Mouse (Mus musculus) spleen, adult 2 months (tissue): ENCODE measurements around the gene Gm21119. TPM values are rescaled to one million over a fixed set of nuclear protein-coding genes. Genes with fewer than 3 reads are reported as not detected.
A peak's percentile ranks its signal among the peaks of the same experiment; 100 is the strongest.
"Not testable (repeated sequence)": the region's sequence is repeated elsewhere in the genome, so short reads cannot be mapped to it uniquely, and the experiment has no call there.

ENCODE experiments used
- DNase-seq, 2 experiments: peaks; one replicate each; pipeline versions ENCODE4 v3.0.0 to v3.0.0-alpha.2; 2012 to 2021; ENCODE audit warnings: low spot score in 2 of 2, low read depth in 1 of 2
- H3K27ac ChIP-seq: fragments of 200-500 bp; 2 replicates; pipeline ENCODE4 v1.5.1; 2012; ENCODE audit warnings: low read length, inconsistent platforms; ENCODE audit not compliant: insufficient read depth
- H3K27me3 ChIP-seq: fragments of 200-500 bp; 2 replicates; pipeline ENCODE4 v1.6.1; 2012; ENCODE audit warnings: mild to moderate bottlenecking, moderate library complexity, low read length, inconsistent platforms; ENCODE audit not compliant: control insufficient read depth, insufficient read depth
- H3K36me3 ChIP-seq: fragments of 200-500 bp; 2 replicates; pipeline ENCODE4 v1.6.1; 2012; ENCODE audit warnings: mild to moderate bottlenecking, low read length, inconsistent platforms; ENCODE audit not compliant: control insufficient read depth, insufficient read depth
- H3K4me1 ChIP-seq: fragments of 200-500 bp; 2 replicates; pipeline ENCODE4 v1.6.1; 2011; ENCODE audit warnings: inconsistent platforms; ENCODE audit not compliant: control insufficient read depth, insufficient read depth, insufficient read length
- H3K4me3 ChIP-seq: fragments of 200-500 bp; 2 replicates; pipeline ENCODE4 v1.5.1; 2011; ENCODE audit warnings: mild to moderate bottlenecking, inconsistent platforms; ENCODE audit not compliant: insufficient read depth, insufficient read length; ENCODE audit errors: extremely low read depth
- WGBS: fragments of 180-500 bp; shearing (Covaris S2); methylation state at CpG from one replicate; pipeline ENCODE4 v1.1.7; 2018; 5-methylcytosine and 5-hydroxymethylcytosine counted together
- polyA plus RNA-seq: library from polyadenylated mRNA; depleted of rRNA; stranded (reverse); fragments of >200 nt; gene quantifications from 2 replicates; pipeline ENCODE4 v1.2.3, GENCODE M21; 2012

The Gm21119 gene
- polyA plus RNA-seq, 1 experiment: not detected

GRCm38 (mm10) chr8:20596081-20596841 lies 18.5 kb upstream of the Gm21119 start:
- not testable (repeated sequence) for H3K27ac ChIP-seq, DNase-seq

GRCm38 (mm10) chr8:20596842-20597708 lies 17.6 kb upstream of the Gm21119 start:
- DNase-seq: peak in 1 of 2 experiments; percentile 57
- H3K4me3 ChIP-seq, H3K4me1 ChIP-seq, H3K27me3 ChIP-seq, H3K36me3 ChIP-seq, H3K27ac ChIP-seq: not testable (repeated sequence)
- 82% methylated on average over 10 of the region's 13 CpGs for WGBS

More at GRCm38 (mm10) chr8:20596081-20596841, 18.5 kb upstream of the Gm21119 start:
- not testable (repeated sequence) for H3K4me1 ChIP-seq, H3K4me3 ChIP-seq, H3K36me3 ChIP-seq, H3K27me3 ChIP-seq
- 84% methylated on average over 6 of the region's 9 CpGs for WGBS

GRCm38 (mm10) chr8:20598300-20599170 lies 16.2 kb upstream of the Gm21119 start:
- H3K4me3 ChIP-seq, DNase-seq, H3K36me3 ChIP-seq, H3K27ac ChIP-seq, H3K27me3 ChIP-seq, H3K4me1 ChIP-seq: not testable (repeated sequence)
- 77% methylated on average over 9 of the region's 10 CpGs for WGBS

- not testable (repeated sequence) for DNase-seq, H3K4me3 ChIP-seq, H3K27ac ChIP-seq, H3K36me3 ChIP-seq, H3K4me1 ChIP-seq, H3K27me3 ChIP-seq
- WGBS: 87% methylated on average over 4 of the region's 6 CpGs
These were observed 15.4 kb upstream of the Gm21119 start for GRCm38 (mm10) chr8:20599350-20599749.

- 31% methylated on average over 1 of the region's 1 CpGs for WGBS
- H3K27me3 ChIP-seq, H3K4me3 ChIP-seq, DNase-seq, H3K36me3 ChIP-seq, H3K4me1 ChIP-seq, H3K27ac ChIP-seq: not testable (repeated sequence)
These were observed 3.9 kb upstream of the Gm21119 start for GRCm38 (mm10) chr8:20610856-20611255.

- not testable (repeated sequence) for H3K4me1 ChIP-seq, H3K36me3 ChIP-seq, H3K4me3 ChIP-seq, H3K27me3 ChIP-seq, H3K27ac ChIP-seq, DNase-seq
These were observed 2.0 kb upstream of the Gm21119 start for GRCm38 (mm10) chr8:20612721-20613120.

- not testable (repeated sequence) for H3K4me3 ChIP-seq, DNase-seq, H3K27ac ChIP-seq, H3K4me1 ChIP-seq, H3K27me3 ChIP-seq, H3K36me3 ChIP-seq
- 57% methylated on average over 1 of the region's 1 CpGs for WGBS
These were observed 16.0 kb downstream of the Gm21119 start for GRCm38 (mm10) chr8:20630766-20631165.

- not testable (repeated sequence) for H3K27ac ChIP-seq, H3K4me3 ChIP-seq, H3K36me3 ChIP-seq, DNase-seq, H3K4me1 ChIP-seq, H3K27me3 ChIP-seq
- 39% methylated on average over 1 of the region's 1 CpGs for WGBS
These were observed 23.2 kb downstream of the Gm21119 start for GRCm38 (mm10) chr8:20637931-20638330.

- not testable (repeated sequence) for H3K27me3 ChIP-seq, H3K27ac ChIP-seq, H3K4me1 ChIP-seq, H3K36me3 ChIP-seq, H3K4me3 ChIP-seq
- no CpG with 5 or more reads among the region's 1 CpGs for WGBS
- DNase-seq: peak in 1 of 2 experiments; percentile 3
These were observed 28.8 kb downstream of the Gm21119 start for GRCm38 (mm10) chr8:20643536-20643935.

GRCm38 (mm10) chr8:20652976-20653375 lies 38.3 kb downstream of the Gm21119 start:
- H3K4me3 ChIP-seq, H3K27me3 ChIP-seq, H3K36me3 ChIP-seq, H3K4me1 ChIP-seq, H3K27ac ChIP-seq: not testable (repeated sequence)
- DNase-seq: peak in 1 of 2 experiments; percentile 25
